Mouse (Mus musculus) kidney, postnatal 0 days (tissue): ENCODE measurements at regions not wholly inside any gene's neighbourhood (a gene's known extent, or its start where the extent isn't known, plus 50 kb on each side); places are given as distances from the start of the nearest gene placed in this dataset.

Source experiments
- ATAC-seq: fragments of 200-750 bp; cut with Nextera tagmentation; replicated peaks from 2 replicates; pipeline ENCODE4 v1.8.0; 2017; ENCODE audit warnings: low read depth, moderate number of reproducible peaks, moderate TSS enrichment, moderate library complexity; ENCODE audit not compliant: low FRiP score
- DNase-seq: peaks from one replicate; pipeline ENCODE4 v3.0.0-alpha.2; 2016; ENCODE audit warnings: low spot score
- H3K27ac ChIP-seq: fragments of 300-500 bp; sonication (generic); 2 replicates; pipeline ENCODE4 v1.5.1; 2014; ENCODE audit warnings: mild to moderate bottlenecking
- H3K27me3 ChIP-seq: fragments of 300-500 bp; sonication (generic); 2 replicates; pipeline ENCODE4 v1.6.1; 2014; ENCODE audit warnings: low read length, mixed read lengths; ENCODE audit not compliant: insufficient read depth
- H3K36me3 ChIP-seq: fragments of 300-500 bp; sonication (generic); 2 replicates; pipeline ENCODE4 v1.6.1; 2014; ENCODE audit warnings: low read length, mixed read lengths; ENCODE audit not compliant: insufficient read depth
- H3K4me1 ChIP-seq: fragments of 300-500 bp; sonication (generic); replicated peaks from 2 replicates; pipeline ENCODE4 v1.6.1; 2014; ENCODE audit warnings: antibody characterized with exemption, low read length, mixed read lengths; ENCODE audit not compliant: insufficient read depth
- H3K4me2 ChIP-seq: fragments of 300-500 bp; sonication (generic); 2 replicates; pipeline ENCODE4 v1.6.1; 2014; ENCODE audit warnings: mild to moderate bottlenecking, low read length, moderate library complexity, mixed read lengths
- H3K4me3 ChIP-seq: fragments of 300-500 bp; sonication (generic); replicated peaks from 2 replicates; pipeline ENCODE4 v1.5.1; 2014; ENCODE audit warnings: low read depth, low read length
- H3K9ac ChIP-seq: fragments of 300-500 bp; sonication (generic); 2 replicates; pipeline ENCODE4 v1.6.1; 2014; ENCODE audit warnings: low read depth, low read length
- H3K9me3 ChIP-seq: fragments of 300-500 bp; sonication (generic); replicated peaks from 2 replicates; pipeline ENCODE4 v1.6.1; 2016; ENCODE audit warnings: low read length, inconsistent platforms, mixed read lengths
- CTCF ChIP-seq: IDR thresholded peaks from 2 replicates; pipeline ENCODE4 v1.5.1; 2016; ENCODE audit warnings: antibody characterized with exemption, low read depth, mild to moderate bottlenecking, moderate library complexity
- WGBS: fragments of 180-500 bp; shearing (Covaris S2); extraction: QIAGEN DNeasy Blood & Tissue Kit; methylation state at CpG from one replicate; pipeline ENCODE4 v1.1.7; 2014; 5-methylcytosine and 5-hydroxymethylcytosine counted together

GRCm38 (mm10) chr1:120911962-120912670 lies 309.9 kb downstream of the En1 start:
- WGBS: 40% methylated on average over 8 of the region's 8 CpGs
- no peak overlapping the region for H3K9ac ChIP-seq
- H3K36me3 ChIP-seq: no peaks in the 10 kb centered on the region
- no peak for TF ChIP-seq CTCF
- H3K4me3 ChIP-seq: no peak overlapping the region
- no peaks in the 10 kb centered on the region for H3K4me1 ChIP-seq
- ATAC-seq (no peak), DNase-seq (no peak)
- no peak overlapping the region for H3K27ac ChIP-seq
- H3K9me3 ChIP-seq: no peaks in the 10 kb centered on the region
- H3K27me3 ChIP-seq: no peaks in the 10 kb centered on the region
- no peak overlapping the region for H3K4me2 ChIP-seq

GRCm38 (mm10) chr1:120921540-120921939 lies 319.3 kb downstream of the En1 start:
- no peaks in the 10 kb centered on the region for H3K9me3 ChIP-seq
- 79% methylated on average over 3 of the region's 3 CpGs for WGBS
- H3K9ac ChIP-seq: no peak overlapping the region
- H3K4me1 ChIP-seq: no peaks in the 10 kb centered on the region
- no peak for TF ChIP-seq CTCF
- DNase-seq (no peak), ATAC-seq (no peak)
- no peak overlapping the region for H3K4me2 ChIP-seq
- no peaks in the 10 kb centered on the region for H3K36me3 ChIP-seq
- H3K27ac ChIP-seq: no peak overlapping the region
- no peak overlapping the region for H3K4me3 ChIP-seq
- no peaks in the 10 kb centered on the region for H3K27me3 ChIP-seq

- WGBS: 74% methylated on average over 3 of the region's 3 CpGs
- TF ChIP-seq CTCF: no peak
- no peaks in the 10 kb centered on the region for H3K9me3 ChIP-seq
- no peak for DNase-seq
- no peaks in the 10 kb centered on the region for H3K27me3 ChIP-seq
- no peaks in the 10 kb centered on the region for H3K4me1 ChIP-seq
- H3K27ac ChIP-seq: no peak overlapping the region
- H3K36me3 ChIP-seq: no peaks in the 10 kb centered on the region
- ATAC-seq: no peak
- H3K9ac ChIP-seq: no peak overlapping the region
- H3K4me3 ChIP-seq: no peak overlapping the region
- no peak overlapping the region for H3K4me2 ChIP-seq
Observed at GRCm38 (mm10) chr1:120925271-120925670, 323.1 kb downstream of the En1 start.

GRCm38 (mm10) chr1:120930141-120930540 lies 327.9 kb downstream of the En1 start:
- H3K9ac ChIP-seq: no peak overlapping the region
- no peaks in the 10 kb centered on the region for H3K4me1 ChIP-seq
- no peaks in the 10 kb centered on the region for H3K36me3 ChIP-seq
- 81% methylated on average over 7 of the region's 7 CpGs for WGBS
- H3K9me3 ChIP-seq: no peaks in the 10 kb centered on the region
- H3K4me3 ChIP-seq: no peak overlapping the region
- no peak for ATAC-seq
- H3K4me2 ChIP-seq: no peak overlapping the region
- no peaks in the 10 kb centered on the region for H3K27me3 ChIP-seq
- no peak for DNase-seq
- no peak for TF ChIP-seq CTCF
- H3K27ac ChIP-seq: no peak overlapping the region

DNA sequence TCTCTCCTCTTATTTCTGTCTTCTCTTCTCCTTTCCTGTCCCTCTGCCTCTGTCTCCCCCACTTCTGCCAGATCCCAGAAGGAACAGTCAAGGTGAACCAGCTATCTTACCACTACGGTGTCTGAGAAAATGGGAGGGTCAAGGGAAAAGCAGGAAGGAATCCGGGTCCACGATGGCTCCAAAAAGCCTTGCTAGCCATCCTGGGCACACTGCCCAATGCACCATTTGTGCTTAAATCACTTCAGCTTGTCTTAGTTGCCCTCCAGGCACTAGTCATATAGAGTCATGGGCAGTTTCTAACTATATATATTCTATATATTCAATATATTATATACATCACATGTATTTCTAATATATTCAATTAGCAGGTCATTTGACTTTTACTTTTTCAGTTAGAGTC lies 333.1 kb downstream of the En1 start:
- Histone ChIP-seq H3K36me3 (no peaks in the 10 kb centered on the region), H3K4me3 (no peak overlapping the region), H3K9ac (no peak overlapping the region), H3K27me3 (no peaks in the 10 kb centered on the region), H3K4me1 (no peaks in the 10 kb centered on the region), H3K27ac (no peak overlapping the region), H3K9me3 (no peaks in the 10 kb centered on the region), H3K4me2 (no peak overlapping the region)
- DNase-seq (no peak), ATAC-seq (no peak)
- WGBS: 79% methylated on average over 3 of the region's 3 CpGs
- TF ChIP-seq CTCF: no peak

DNA sequence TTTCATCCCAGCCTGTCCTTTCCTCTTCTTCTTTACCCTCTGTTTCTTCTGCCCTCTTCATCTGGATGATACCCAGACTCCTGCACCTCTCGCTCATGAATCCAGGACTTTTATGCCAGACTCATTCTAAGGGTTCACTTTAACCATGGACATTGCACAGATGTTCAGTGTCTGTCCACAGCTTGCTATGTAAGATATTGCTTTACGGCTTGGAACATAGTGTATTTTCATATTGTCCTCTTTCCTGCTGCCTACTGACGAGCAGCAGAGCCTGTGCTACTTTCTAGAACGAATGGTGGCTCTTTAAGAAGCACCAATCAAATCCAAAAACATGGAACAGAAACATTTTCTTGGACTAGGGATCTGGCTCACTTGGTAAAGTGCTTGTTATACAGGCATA lies 341.5 kb downstream of the En1 start:
- H3K9me3 ChIP-seq: no peaks in the 10 kb centered on the region
- no peak overlapping the region for H3K9ac ChIP-seq
- no peak overlapping the region for H3K4me2 ChIP-seq
- H3K27me3 ChIP-seq: no peaks in the 10 kb centered on the region
- H3K4me1 ChIP-seq: no peaks in the 10 kb centered on the region
- TF ChIP-seq CTCF: no peak
- H3K4me3 ChIP-seq: no peak overlapping the region
- no peaks in the 10 kb centered on the region for H3K36me3 ChIP-seq
- no peak overlapping the region for H3K27ac ChIP-seq
- ATAC-seq (no peak), DNase-seq (no peak)
- 67% methylated on average over 4 of the region's 4 CpGs for WGBS

DNA sequence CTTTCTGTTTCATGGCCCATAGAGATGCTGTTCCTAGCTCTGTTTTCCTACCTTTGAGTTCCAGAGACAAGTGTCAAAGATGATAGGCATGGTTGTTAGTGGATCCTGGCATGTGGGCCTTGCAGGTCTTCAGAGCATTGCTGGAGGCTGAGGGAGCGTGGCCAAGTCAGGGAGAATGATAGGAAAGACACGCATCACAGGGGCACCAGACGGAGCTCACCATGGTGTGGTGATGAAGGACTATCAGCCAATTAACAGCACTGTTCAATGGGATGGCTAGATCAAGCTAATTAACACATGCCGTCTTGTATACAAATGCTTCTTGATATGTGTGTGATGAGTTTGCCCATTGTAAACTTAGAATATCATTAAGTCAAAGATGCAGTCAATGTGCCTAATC lies 344.1 kb downstream of the En1 start:
- no peak overlapping the region for H3K9ac ChIP-seq
- no peak overlapping the region for H3K4me3 ChIP-seq
- no peak for TF ChIP-seq CTCF
- no peaks in the 10 kb centered on the region for H3K9me3 ChIP-seq
- no peak overlapping the region for H3K4me2 ChIP-seq
- H3K36me3 ChIP-seq: no peaks in the 10 kb centered on the region
- ATAC-seq (no peak), DNase-seq (no peak)
- 86% methylated on average over 4 of the region's 4 CpGs for WGBS
- H3K27ac ChIP-seq: no peak overlapping the region
- H3K27me3 ChIP-seq: no peaks in the 10 kb centered on the region
- no peaks in the 10 kb centered on the region for H3K4me1 ChIP-seq
